Mouse (Mus musculus) midbrain, postnatal 0 days (tissue): ENCODE results near the gene Fam216a. TPM values are rescaled to one million over a fixed set of nuclear protein-coding genes. Genes with fewer than 3 reads are reported as not detected.

Experiments
- ATAC-seq: fragments of 200-750 bp; cut with Nextera tagmentation; 2 replicates; pipeline ENCODE4 v1.8.0; 2017; ENCODE audit warnings: moderate number of reproducible peaks, mild to moderate bottlenecking, moderate TSS enrichment, moderate library complexity; ENCODE audit not compliant: low FRiP score
- DNase-seq: peaks from one replicate; pipeline ENCODE4 v3.0.0-alpha.2; 2015; ENCODE audit warnings: low spot score
- H3K27ac ChIP-seq: fragments of 300-500 bp; sonication (generic); 2 replicates; pipeline ENCODE4 v1.5.1; 2014; ENCODE audit warnings: low read depth, mild to moderate bottlenecking, low read length, mixed read lengths
- H3K27me3 ChIP-seq: fragments of 300-500 bp; sonication (generic); 2 replicates; pipeline ENCODE4 v1.6.1; 2014; ENCODE audit warnings: low read length, control low read depth, mixed read lengths; ENCODE audit not compliant: insufficient read depth
- H3K36me3 ChIP-seq: fragments of 300-500 bp; sonication (generic); 2 replicates; pipeline ENCODE4 v1.6.1; 2014; ENCODE audit warnings: low read length, control low read depth, mixed read lengths; ENCODE audit not compliant: insufficient read depth
- H3K4me1 ChIP-seq: fragments of 300-500 bp; sonication (generic); 2 replicates; pipeline ENCODE4 v1.6.1; 2014; ENCODE audit warnings: mild to moderate bottlenecking, control low read depth, antibody characterized with exemption, low read length, mixed read lengths; ENCODE audit not compliant: insufficient read depth
- H3K4me2 ChIP-seq: fragments of 300-500 bp; sonication (generic); 2 replicates; pipeline ENCODE4 v1.6.1; 2014; ENCODE audit warnings: low read depth, mild to moderate bottlenecking, low read length, mixed read lengths; ENCODE audit not compliant: poor library complexity, severe bottlenecking
- H3K4me3 ChIP-seq: fragments of 300-500 bp; sonication (generic); 2 replicates; pipeline ENCODE4 v1.5.1; 2014; ENCODE audit warnings: low read depth, mild to moderate bottlenecking, low read length, moderate library complexity
- H3K9ac ChIP-seq: fragments of 300-500 bp; sonication (generic); replicated peaks from 2 replicates; pipeline ENCODE4 v1.6.1; 2014; ENCODE audit warnings: mild to moderate bottlenecking, low read length, moderate library complexity, mixed read lengths; ENCODE audit not compliant: poor library complexity, severe bottlenecking
- H3K9me3 ChIP-seq: fragments of 300-500 bp; sonication (generic); 2 replicates; pipeline ENCODE4 v1.6.1; 2016; ENCODE audit warnings: low read length, control low read depth
- CTCF ChIP-seq: IDR thresholded peaks from 2 replicates; pipeline ENCODE4 v1.5.1; 2016; ENCODE audit warnings: antibody characterized with exemption, mild to moderate bottlenecking
- WGBS: fragments of 180-500 bp; shearing (Covaris S2); extraction: QIAGEN DNeasy Blood & Tissue Kit; methylation state at CpG from one replicate; pipeline ENCODE4 v1.1.7; 2014; 5-methylcytosine and 5-hydroxymethylcytosine counted together
- polyA plus RNA-seq: library from polyadenylated mRNA; unstranded; fragments of >200 nt; fragmentation: Nextera tagmentation; extraction: Ambion mirVana; gene quantifications from 2 replicates; pipeline ENCODE4 v1.2.1, GENCODE M21; 2015
- total RNA-seq: library from RNA; depleted of rRNA; stranded (reverse); fragments of >200 nt; gene quantifications from 2 replicates; pipeline ENCODE4 v1.2.3, GENCODE M21; 2014

The Fam216a gene
- total and polyA plus RNA-seq, 2 experiments from 2014 or later, result 139 to 156 TPM

DNA sequence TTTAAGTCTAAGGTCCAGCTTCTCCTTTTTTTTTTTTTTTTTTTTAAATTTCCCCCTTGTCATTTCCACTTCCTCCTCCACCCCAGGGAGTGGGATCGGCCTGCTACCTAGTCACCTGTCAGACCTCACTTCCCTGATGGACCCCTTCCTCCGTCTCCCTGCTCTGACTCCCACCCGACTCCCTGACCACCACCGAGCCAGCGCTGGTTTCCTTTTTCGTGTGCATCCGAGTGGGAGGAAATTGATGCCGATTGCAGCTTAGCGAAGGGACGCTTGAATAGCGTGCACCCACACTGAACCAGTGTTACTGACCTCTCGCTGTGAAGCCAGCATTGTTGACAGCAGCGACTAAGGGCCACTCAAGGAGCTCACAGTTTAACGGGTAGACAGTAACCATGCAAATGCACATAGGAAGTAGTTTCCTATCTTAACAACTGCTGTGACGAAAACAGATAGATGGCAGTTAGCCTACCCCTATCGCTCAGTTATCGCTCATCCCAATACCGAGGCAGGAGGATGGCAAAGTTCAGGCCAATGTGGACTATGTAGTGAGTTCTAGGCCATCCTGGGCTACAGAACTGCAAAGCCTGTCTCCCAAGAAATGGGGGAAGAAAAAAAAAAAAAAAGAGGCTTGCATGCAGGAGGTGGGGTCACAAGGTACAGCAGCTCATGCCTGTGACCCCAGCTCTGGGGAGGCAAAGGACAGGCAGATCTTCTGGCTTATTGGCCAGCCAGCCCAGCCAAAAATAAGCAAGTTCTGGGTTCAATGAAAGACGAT lies 20.3 kb upstream of the Fam216a start:
- H3K4me1 ChIP-seq, result peaks cover 5% of the 10 kb centered on the region; the same call in 1 of the 2 replicates
- H3K4me2 ChIP-seq, result peak overlapping the region; percentile 69
- H3K27me3 ChIP-seq, result no peaks in the 10 kb centered on the region
- WGBS, result 17% methylated on average over 19 of the region's 19 CpGs
- peaks cover 6% of the 10 kb centered on the region; the same call in 1 of the 2 replicates for H3K36me3 ChIP-seq
- H3K27ac ChIP-seq, result peak overlapping the region; percentile 73
- H3K9ac ChIP-seq, result peak overlapping the region; percentile 90
- H3K9me3 ChIP-seq, result no peaks in the 10 kb centered on the region
- peak; percentile 13; the same call in 1 of the 2 replicates for ATAC-seq
- TF ChIP-seq CTCF, result no peak
- DNase-seq, result peak; percentile 14
- H3K4me3 ChIP-seq, result peak overlapping the region; percentile 82

DNA sequence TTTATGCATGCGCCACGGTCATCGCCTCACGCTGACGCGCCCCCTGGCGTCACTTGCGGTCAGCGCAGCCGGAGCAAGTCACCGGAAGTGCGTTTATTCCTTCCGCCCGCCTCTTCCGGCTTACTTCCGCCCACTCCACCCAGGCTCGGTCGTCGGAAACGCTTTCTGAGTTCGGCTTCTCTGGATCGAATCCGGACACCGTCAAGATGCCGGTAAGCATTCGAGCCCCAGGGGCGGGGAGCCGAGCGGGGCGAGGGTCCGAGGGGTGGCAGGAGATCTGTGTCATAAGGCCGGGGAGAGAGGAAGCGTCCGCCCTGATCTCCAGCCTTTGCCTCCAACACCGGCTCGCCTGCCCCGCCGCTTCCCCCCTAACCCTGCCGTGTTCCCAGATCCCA lies 19.6 kb upstream of the Fam216a start, which contains the start of gene Arpc3:
TSS of gene Arpc3 (plus strand) at position 93 of the 395 bp plus-strand sequence.
- Histone ChIP-seq H3K36me3 (peaks cover under 1% of the 10 kb centered on the region; the same call in 1 of the 2 replicates), H3K9ac (peak within 1 kb of the TSS; percentile 90), H3K4me3 (peak within 1 kb of the TSS; percentile 82), H3K27me3 (no peaks in the 10 kb centered on the region), H3K27ac (peak within 1 kb of the TSS; percentile 73), H3K9me3 (no peaks in the 10 kb centered on the region), H3K4me1 (peaks cover 5% of the 10 kb centered on the region; the same call in 1 of the 2 replicates), H3K4me2 (peak within 1 kb of the TSS; percentile 69)
- WGBS, result under 1% methylated on average over 36 of the region's 39 CpGs
- peak; percentile 81 for ATAC-seq
- TF ChIP-seq CTCF, result peak; percentile 92
- DNase-seq, result peak; percentile 93

DNA sequence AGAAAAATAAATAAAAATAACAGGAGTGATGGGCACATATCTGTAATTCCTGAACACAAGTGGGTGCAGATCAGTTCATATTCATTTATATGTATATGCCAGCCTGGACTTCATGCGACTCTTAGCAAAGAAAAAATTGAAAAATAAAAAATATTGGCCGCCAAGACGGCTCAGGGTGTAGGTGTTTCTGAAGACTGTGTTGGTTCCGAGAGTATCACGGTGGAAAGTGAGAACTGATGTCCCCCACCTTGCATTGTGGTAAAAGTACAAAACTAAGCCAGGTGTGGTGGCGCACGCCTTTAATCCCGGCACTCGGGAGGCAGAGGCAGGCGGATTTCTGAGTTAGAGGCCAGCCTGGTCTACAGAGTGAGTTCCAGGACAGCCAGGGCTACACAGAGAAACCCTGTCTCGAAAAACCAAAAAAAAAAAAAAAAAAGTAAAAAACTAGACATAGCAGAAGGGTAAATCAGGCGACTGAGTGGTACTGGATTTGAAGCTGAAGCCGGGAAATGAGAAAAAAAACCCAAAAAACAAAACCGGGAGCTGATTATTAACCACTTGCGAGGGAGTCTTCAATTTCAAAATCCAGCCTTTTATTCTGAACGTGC lies 19.1 kb upstream of the Fam216a start:
- 50% methylated on average over 15 of the region's 16 CpGs for WGBS
- no peaks in the 10 kb centered on the region for H3K9me3 ChIP-seq
- no peak overlapping the region for H3K9ac ChIP-seq

GRCm38 (mm10) chr5:122390671-122391070 lies 18.5 kb upstream of the Fam216a start:
- H3K4me1 ChIP-seq, result peaks cover 5% of the 10 kb centered on the region; the same call in 1 of the 2 replicates
- H3K9me3 ChIP-seq, result no peaks in the 10 kb centered on the region
- TF ChIP-seq CTCF, result no peak
- H3K27me3 ChIP-seq, result no peaks in the 10 kb centered on the region
- no peaks in the 10 kb centered on the region for H3K36me3 ChIP-seq
- H3K4me3 ChIP-seq, result no peak overlapping the region
- ATAC-seq, result no peak
- no peak overlapping the region for H3K9ac ChIP-seq
- H3K27ac ChIP-seq, result no peak overlapping the region
- no peak for DNase-seq
- no peak overlapping the region for H3K4me2 ChIP-seq

More for the DNA sequence above, 19.1 kb upstream of the Fam216a start:
- no peaks in the 10 kb centered on the region for H3K27me3 ChIP-seq
- H3K27ac ChIP-seq, result peak overlapping the region; percentile 73; the same call in 1 of the 2 replicates
- 0 out of 2 replicates have a peak overlapping the region, but pooled peaks have one; percentile 69 for H3K4me2 ChIP-seq
- DNase-seq (no peak), ATAC-seq (no peak)
- no peak for TF ChIP-seq CTCF
- H3K4me1 ChIP-seq, result peaks cover 5% of the 10 kb centered on the region; the same call in 1 of the 2 replicates
- peak overlapping the region; percentile 82 for H3K4me3 ChIP-seq
- H3K36me3 ChIP-seq, result no peaks in the 10 kb centered on the region

GRCm38 (mm10) chr5:122390006-122390405 lies 17.8 kb upstream of the Fam216a start:
- H3K36me3 ChIP-seq, result no peaks in the 10 kb centered on the region
- H3K4me3 ChIP-seq, result no peak overlapping the region
- no peaks in the 10 kb centered on the region for H3K9me3 ChIP-seq
- H3K4me1 ChIP-seq, result peaks cover 5% of the 10 kb centered on the region; the same call in 1 of the 2 replicates
- no peaks in the 10 kb centered on the region for H3K27me3 ChIP-seq
- 94% methylated on average over 5 of the region's 5 CpGs for WGBS
- H3K4me2 ChIP-seq, result no peak overlapping the region
- TF ChIP-seq CTCF, result no peak
- ATAC-seq (no peak), DNase-seq (no peak)
- no peak overlapping the region for H3K9ac ChIP-seq
- no peak overlapping the region for H3K27ac ChIP-seq
